Mouse (Mus musculus): ENCODE results near the gene Kif16b.

Gene Kif16b

DNA sequence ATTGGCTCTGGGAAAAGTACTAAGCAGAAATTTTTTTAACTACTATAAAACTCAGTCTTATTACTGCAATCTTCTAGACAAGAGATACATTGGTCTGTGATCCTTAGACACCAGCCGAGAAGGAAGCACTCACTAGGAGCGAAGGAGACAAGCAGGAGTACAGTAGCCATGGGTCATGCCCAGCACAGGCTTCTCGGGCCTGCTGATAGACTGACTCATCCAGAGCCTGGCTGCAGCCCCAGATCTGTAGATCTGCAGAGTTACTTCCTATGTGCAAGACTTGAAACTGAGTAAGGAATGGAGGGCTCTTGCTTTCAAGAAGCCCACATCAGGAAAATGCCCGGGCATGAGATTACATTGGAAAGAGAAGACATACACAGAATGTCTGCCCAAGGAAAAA lies 169.0 kb downstream of the Kif16b start:
- peak; percentile 19 to 29 for DNase-seq (ENCODE audit: low spot score in 2 of 2)

DNA sequence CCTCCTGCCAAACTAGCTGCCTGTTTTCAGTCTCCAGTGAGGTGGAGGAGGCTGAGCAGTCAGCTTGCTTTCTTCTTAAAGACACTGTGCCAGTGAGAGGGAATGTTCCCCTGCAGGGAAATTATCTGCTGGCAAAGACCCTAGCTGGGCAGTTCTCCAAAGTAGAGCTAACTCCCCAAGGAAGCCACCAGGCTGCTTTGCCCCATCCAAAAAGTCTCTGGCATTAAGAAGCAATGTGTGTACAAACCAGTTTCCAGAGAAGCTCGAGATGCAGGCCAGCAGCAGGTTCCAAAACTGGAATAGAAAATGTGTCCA lies 169.6 kb downstream of the Kif16b start:
- peak; percentile 80 to 86 for DNase-seq (ENCODE audit: low spot score in 2 of 2)

DNA sequence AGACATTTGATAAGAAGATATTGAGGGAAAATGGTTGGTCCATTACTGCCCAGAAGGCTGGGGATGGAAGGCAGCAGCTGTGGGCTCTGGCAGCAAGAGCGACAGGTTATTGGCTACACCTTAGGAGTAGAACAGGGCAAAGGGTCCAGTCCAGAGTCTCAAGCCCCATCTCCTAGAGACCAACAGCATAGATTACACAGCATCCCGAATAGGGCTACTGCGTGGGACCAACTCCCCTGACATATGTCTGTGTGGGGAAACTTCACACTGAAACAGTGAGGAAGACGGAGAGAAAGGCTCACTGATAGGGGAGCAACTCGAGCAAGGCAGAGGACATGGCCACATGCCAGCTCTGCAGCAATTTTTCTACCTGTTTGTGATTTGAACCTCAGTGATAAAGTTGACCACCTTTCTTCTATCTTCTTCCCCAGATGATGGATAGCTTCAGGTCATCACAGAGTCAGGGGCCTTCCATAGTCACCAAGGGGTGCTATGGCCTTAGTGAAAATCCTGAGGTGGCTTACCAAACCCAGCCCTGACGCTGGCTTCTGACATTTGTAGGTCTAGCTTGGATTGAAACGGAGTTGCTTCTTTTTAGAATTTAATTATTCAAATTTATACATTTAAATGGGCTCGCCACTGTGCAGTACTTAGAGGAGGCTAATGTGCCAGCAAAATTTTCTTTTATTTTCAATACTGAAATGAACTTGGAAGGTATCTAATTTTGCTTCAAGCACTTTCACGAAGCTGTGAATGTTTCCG lies 170.1 kb downstream of the Kif16b start:
- peak; percentile 20 to 31 for DNase-seq (ENCODE audit: low spot score in 2 of 2)

DNA sequence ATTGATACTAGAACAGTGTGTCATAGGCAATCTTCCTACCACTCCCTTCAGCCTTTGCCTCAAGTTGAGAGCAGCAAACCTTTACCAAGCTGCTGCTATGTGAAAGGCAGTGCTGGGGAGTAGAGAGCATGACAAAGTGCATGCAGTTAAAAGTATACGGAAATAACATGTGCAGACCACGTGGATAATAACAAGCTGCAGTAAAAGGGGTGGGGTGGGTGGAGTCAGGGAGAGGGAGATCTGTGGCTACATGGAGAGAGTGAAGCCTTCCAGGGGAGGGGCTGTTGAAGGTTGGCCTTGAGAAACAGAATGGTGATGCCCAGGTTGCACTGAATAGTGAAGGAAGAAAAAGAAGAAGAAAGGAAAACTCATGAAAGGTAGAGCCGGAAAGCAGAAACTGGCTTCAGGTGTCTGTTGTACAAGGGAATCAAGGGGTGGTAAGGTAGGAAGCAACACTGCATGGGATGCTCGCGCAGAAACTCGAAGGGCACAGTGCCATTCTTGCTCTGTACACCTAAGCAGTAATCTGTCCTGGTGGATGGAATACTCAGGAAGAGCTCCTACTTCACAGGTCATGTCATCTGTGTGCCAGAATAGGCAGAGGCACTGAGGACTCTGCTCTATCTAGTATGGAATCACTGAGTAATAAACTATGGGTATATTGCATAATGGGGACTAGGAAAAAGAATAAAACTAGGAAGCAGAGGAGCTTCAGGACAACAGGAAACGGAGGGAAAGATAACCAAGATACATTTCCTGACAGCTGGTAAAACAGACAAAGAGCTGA lies 176.9 kb downstream of the Kif16b start:
- no peak for DNase-seq (ENCODE audit: low spot score in 2 of 2)

GRCm38 (mm10) chr2:142720174-142720573 lies 181.2 kb downstream of the Kif16b start:
- DNase-seq (ENCODE audit: low spot score in 2 of 2): no peak

DNA sequence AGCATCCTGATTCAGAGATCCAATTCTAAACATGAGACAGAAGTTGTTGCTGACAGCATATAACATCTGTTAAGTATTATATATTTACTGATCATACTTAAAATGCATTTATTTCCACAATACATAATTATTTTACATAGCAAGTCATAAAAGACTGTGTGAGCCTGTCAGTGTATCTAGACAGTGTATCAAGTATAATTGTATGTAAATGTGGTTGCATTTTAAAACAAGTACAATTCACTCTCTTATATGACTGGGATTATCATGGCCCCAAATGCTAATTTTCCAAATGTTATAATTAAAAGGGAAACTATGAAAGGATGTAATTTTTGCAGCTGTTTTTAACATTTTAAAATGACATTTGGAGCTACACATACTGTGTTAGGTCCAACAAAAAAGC lies 182.3 kb downstream of the Kif16b start:
- no peak for DNase-seq (ENCODE audit: low spot score in 2 of 2)

DNA sequence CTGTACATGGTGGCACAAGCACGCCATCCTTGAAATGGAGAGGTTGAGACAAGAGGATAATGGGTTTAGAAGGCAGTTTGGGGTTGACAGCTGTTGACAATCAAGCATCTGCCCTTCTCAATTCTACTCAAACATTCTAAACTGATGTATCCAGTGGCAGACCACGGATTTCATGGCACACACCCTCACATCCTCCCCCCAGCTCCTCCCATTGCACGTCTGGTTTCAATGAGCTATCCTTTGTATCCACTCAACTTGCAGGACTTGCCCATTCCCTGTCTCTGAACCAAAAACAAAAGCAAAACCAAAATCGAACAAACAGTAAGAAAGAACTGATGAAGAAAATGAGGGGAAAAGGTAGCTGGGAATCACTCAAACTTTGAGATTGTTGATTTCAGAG lies 183.7 kb downstream of the Kif16b start:
- no peak for DNase-seq (ENCODE audit: low spot score in 2 of 2)

- DNase-seq (ENCODE audit: low spot score in 2 of 2): no peak
Measured at GRCm38 (mm10) chr2:142715912-142716260, 185.4 kb downstream of the Kif16b start.

DNA sequence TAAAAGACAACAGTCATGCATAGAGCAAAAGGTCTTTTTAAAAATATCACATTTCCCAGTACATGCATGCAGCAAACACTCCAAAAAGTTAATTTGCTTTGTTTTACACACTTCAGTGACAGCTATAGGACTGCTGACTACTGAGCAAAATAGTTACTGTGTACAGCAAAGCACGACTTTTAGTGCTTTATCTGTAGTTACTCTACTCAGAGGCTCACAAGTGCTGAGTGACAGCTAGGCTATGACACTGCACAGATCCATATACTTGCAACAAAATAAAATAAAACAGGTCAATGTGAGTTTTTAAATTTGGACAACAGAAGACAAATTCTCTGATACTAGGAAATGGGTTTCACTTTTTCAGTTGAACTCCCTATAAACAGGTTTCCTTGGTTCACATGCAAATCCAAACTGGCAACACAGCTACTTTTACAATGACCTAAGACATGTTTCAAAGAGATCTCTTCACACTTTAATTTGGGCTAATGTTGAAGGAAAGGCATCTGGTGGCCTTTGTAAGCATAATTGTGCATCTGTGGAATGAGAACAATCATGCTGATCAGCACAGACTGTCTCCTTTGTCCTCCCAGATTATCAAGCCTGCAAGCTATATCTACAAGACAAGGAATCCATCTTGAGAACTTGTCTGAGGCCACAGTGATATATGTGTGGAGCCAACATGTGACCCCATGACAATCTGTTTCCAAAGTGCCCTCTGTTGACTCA lies 186.0 kb downstream of the Kif16b start:
- DNase-seq (ENCODE audit: low spot score in 2 of 2): no peak

GRCm38 (mm10) chr2:142712727-142713126 lies 188.6 kb downstream of the Kif16b start:
- DNase-seq (ENCODE audit: low spot score in 2 of 2): no peak

GRCm38 (mm10) chr2:142709326-142709725 lies 192.0 kb downstream of the Kif16b start:
- no peak for DNase-seq (ENCODE audit: low spot score in 2 of 2)

GRCm38 (mm10) chr2:142700689-142701088 lies 200.6 kb downstream of the Kif16b start:
- peak; percentile 28 to 46 for DNase-seq (ENCODE audit: low spot score in 2 of 2)

GRCm38 (mm10) chr2:142698650-142699049 lies 202.7 kb downstream of the Kif16b start:
- DNase-seq (ENCODE audit: low spot score in 2 of 2): no peak

- no peak for DNase-seq (ENCODE audit: low spot score in 2 of 2)
Measured at GRCm38 (mm10) chr2:142694936-142695331, 206.4 kb downstream of the Kif16b start.

GRCm38 (mm10) chr2:142694019-142694935 lies 207.1 kb downstream of the Kif16b start:
- DNase-seq (ENCODE audit: low spot score in 2 of 2): no peak

- no peak for DNase-seq (ENCODE audit: low spot score in 2 of 2)
Measured at GRCm38 (mm10) chr2:142693461-142693860, 207.9 kb downstream of the Kif16b start.

GRCm38 (mm10) chr2:142689496-142689895 lies 211.8 kb downstream of the Kif16b start:
- DNase-seq (ENCODE audit: low spot score in 2 of 2): no peak

DNA sequence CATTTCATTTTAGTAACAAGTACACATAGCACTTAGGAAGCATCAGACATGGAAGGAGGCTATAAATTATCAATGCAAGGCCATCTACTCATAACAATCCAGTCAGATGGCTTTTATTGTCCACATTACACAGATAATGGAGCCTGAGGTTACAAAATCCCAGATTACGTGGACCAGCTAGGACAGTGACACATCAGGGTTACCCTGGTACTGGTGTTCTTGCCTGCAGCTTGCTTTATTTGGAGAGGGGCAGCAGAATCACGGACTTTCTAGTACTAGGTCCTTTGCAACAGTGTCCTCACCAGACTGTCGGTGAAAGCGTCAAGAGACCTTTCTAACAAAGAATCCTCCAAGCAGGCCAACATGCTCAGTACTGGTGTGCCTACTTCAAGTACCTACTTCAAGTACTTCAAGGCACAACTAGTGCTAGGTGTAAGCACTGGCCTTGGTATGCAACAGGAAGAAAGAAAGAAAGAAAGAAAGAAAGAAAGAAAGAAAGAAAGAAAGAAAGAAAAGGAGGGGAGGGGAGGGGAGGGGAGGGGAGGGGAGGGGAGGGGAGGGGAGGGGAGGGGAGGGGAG lies 213.3 kb downstream of the Kif16b start:
- no peak for DNase-seq (ENCODE audit: low spot score in 2 of 2)

- DNase-seq (ENCODE audit: low spot score in 2 of 2): no peak
Measured at GRCm38 (mm10) chr2:142682965-142683709, 218.2 kb downstream of the Kif16b start.

DNA sequence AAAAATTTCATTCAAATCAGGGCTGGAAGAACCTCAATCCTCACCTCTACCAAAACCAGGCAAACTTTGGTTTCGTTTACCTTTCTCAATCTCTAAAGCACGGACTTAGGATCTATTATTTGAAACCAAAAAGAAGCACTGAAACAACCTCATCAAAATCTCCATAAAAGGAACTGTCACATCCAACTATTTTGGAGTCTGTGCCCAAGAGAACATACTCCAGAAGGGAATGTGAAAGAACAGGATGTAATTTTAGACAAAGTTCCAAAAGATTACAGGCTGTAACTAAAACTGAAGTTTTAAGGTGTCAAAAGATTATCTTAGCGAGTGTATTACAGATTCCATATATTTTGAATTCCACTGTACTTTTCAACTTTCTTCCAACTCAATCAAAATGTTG lies 232.9 kb downstream of the Kif16b start:
- no peak for DNase-seq (ENCODE audit: low spot score in 2 of 2)

GRCm38 (mm10) chr2:142651591-142651990 lies 249.7 kb downstream of the Kif16b start:
- DNase-seq (ENCODE audit: low spot score in 2 of 2): no peak
